Mouse (Mus musculus) forebrain, embryonic 15.5 days (tissue): ENCODE results near the gene Muc3. TPM values are rescaled to one million over a fixed set of nuclear protein-coding genes. Genes with fewer than 3 reads are reported as not detected.
A peak's percentile ranks its signal among the peaks of the same experiment; 100 is the strongest.
"Not testable (repeated sequence)": the region's sequence is repeated elsewhere in the genome, so short reads cannot be mapped to it uniquely, and the experiment has no call there.

Experiments
- ATAC-seq: fragments of 200-750 bp; cut with Nextera tagmentation; replicated peaks from 2 replicates; pipeline ENCODE4 v1.8.0; 2017; ENCODE audit warnings: mild to moderate bottlenecking, moderate TSS enrichment, moderate library complexity
- H3K27ac ChIP-seq: fragments of 300-500 bp; sonication (generic); replicated peaks from 2 replicates; pipeline ENCODE4 v1.5.1; 2015; ENCODE audit warnings: mild to moderate bottlenecking, inconsistent platforms
- H3K27me3 ChIP-seq: fragments of 300-500 bp; sonication (generic); 2 replicates; pipeline ENCODE4 v1.6.1; 2015; ENCODE audit warnings: inconsistent platforms
- H3K36me3 ChIP-seq: fragments of 300-500 bp; sonication (generic); 2 replicates; pipeline ENCODE4 v1.6.1; 2015; ENCODE audit warnings: mild to moderate bottlenecking, inconsistent platforms
- H3K4me1 ChIP-seq: fragments of 300-500 bp; sonication (generic); 2 replicates; pipeline ENCODE4 v1.6.1; 2015; ENCODE audit warnings: inconsistent platforms
- H3K4me2 ChIP-seq: fragments of 300-500 bp; sonication (generic); replicated peaks from 2 replicates; pipeline ENCODE4 v1.6.1; 2015; ENCODE audit warnings: mild to moderate bottlenecking, inconsistent platforms
- H3K4me3 ChIP-seq: fragments of 300-500 bp; sonication (generic); 2 replicates; pipeline ENCODE4 v1.5.1; 2015; ENCODE audit warnings: mild to moderate bottlenecking, inconsistent platforms
- H3K9ac ChIP-seq: fragments of 300-500 bp; sonication (generic); replicated peaks from 2 replicates; pipeline ENCODE4 v1.6.1; 2015; ENCODE audit warnings: mild to moderate bottlenecking, inconsistent platforms
- H3K9me3 ChIP-seq: fragments of 300-500 bp; sonication (generic); 2 replicates; pipeline ENCODE4 v1.6.1; 2016; ENCODE audit warnings: inconsistent platforms
- WGBS: fragments of 180-500 bp; shearing (Covaris S2); methylation state at CpG from one replicate; pipeline ENCODE4 v1.1.7; 2015; ENCODE audit warnings: mixed read lengths; 5-methylcytosine and 5-hydroxymethylcytosine counted together
- polyA plus RNA-seq: library from polyadenylated mRNA; unstranded; fragments of >200 nt; fragmentation: Nextera tagmentation; extraction: Ambion mirVana; gene quantifications from 2 replicates; pipeline ENCODE4 v1.2.1, GENCODE M21; 2015

Gene Muc3
- polyA plus RNA-seq, 1 experiment from 2014 or later = not detected

DNA sequence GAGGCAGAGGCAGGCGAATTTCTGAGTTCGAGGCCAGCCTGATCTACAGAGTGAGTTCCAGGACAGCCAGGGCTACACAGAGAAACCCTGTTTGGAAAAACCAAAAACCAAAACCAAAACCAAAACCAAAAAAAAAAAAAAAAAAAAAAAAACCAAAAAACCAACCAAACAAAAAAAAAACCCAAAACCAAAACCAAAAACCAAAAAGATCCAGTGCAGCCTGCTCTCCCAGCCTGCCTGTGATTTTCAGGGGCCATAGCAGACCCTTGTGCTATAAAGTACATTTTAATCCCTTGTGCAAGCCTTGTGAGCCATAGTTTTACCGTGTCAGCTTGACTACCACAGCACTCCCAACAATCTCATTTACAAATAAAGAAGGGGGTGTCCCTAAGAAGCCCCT lies 31.1 kb downstream of the Muc3 start:
- not testable (repeated sequence) for H3K9me3 ChIP-seq, H3K27ac ChIP-seq, H3K27me3 ChIP-seq, H3K4me2 ChIP-seq, ATAC-seq, H3K36me3 ChIP-seq, H3K4me3 ChIP-seq, H3K9ac ChIP-seq
- peaks cover 23% of the 10 kb centered on the region for H3K4me1 ChIP-seq
- 93% methylated on average over 3 of the region's 3 CpGs for WGBS

DNA sequence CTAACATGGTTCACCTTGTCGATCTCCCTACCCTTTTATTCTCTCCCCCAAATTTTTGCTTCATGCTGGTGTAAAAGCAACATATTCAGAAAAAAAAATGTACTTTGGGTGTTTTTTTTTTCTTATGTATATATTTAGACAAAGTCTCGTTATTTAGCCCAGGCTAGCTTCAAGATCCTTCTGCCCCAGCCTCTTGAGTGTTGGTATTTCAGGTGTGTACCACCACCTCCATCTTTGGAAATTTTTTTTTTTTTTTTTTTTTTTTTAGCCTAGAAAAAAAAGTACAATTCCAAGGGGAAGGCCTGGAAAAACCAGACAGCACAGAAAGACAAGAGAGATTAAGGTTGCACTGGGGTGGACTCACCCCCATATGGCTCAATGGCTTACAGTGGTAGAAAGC lies 32.1 kb downstream of the Muc3 start:
- H3K9me3 ChIP-seq = no peaks in the 10 kb centered on the region
- no peak overlapping the region for H3K27ac ChIP-seq
- no peaks in the 10 kb centered on the region for H3K27me3 ChIP-seq
- no peak for ATAC-seq
- 88% methylated on average over 2 of the region's 2 CpGs for WGBS
- H3K4me3 ChIP-seq = no peak overlapping the region
- peaks cover 16% of the 10 kb centered on the region for H3K4me1 ChIP-seq
- H3K9ac ChIP-seq = no peak overlapping the region
- no peak overlapping the region for H3K4me2 ChIP-seq
- H3K36me3 ChIP-seq = no peaks in the 10 kb centered on the region

GRCm38 (mm10) chr5:137115866-137116847 lies 33.0 kb downstream of the Muc3 start, which contains the start of gene Trim56:
Gene Trim56, minus strand, starts transcription at chr5:137116209.
- no peaks in the 10 kb centered on the region for H3K27me3 ChIP-seq
- no peak for ATAC-seq
- WGBS = 14% methylated on average over 29 of the region's 29 CpGs

DNA sequence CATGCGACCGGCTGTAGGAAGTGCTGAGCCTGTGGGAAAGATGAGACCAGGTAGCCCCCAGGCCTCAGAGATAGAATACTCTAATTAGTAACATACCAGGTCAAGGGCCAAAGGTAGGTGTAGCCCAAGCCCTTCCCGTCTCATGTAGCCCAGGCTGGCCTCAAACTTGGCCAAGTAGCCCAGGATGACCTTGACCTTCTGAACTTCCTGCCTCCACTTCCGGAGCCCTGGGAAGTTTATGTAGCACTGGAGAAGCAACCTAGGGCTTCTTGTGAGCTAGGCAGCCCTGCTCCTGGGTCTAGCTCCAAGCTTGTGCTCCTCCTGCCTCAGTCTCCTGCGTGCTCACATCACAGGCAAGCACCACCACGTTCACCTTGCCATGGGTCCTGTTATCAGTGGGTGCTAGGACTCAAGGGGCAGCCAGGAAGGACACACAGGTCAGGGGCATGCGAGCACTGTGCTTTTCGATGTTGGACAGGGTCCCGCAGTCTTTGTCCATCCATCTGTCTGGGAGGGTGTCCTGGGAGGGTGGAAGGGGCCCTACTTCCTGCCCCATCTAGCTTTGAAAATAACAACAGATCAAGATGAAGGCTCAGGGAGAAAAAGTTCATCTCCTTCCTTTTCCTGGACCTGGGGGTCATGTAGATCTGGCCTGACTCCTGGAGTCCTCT lies 34.1 kb downstream of the Muc3 start:
- 91% methylated on average over 9 of the region's 9 CpGs for WGBS
- H3K4me3 ChIP-seq = no peak overlapping the region; the same call in 1 of the 2 replicates
- no peak overlapping the region for H3K27ac ChIP-seq
- no peak overlapping the region for H3K9ac ChIP-seq
- no peaks in the 10 kb centered on the region for H3K27me3 ChIP-seq
- no peaks in the 10 kb centered on the region for H3K36me3 ChIP-seq
- H3K9me3 ChIP-seq = no peaks in the 10 kb centered on the region
- H3K4me2 ChIP-seq = peak overlapping the region; percentile 54
- no peak for ATAC-seq
- H3K4me1 ChIP-seq = peaks cover 16% of the 10 kb centered on the region

More at GRCm38 (mm10) chr5:137115866-137116847, 33.0 kb downstream of the Muc3 start, which contains the start of gene Trim56:
- Histone ChIP-seq H3K9ac (peak within 1 kb of the TSS; percentile 41; the same call in 1 of the 2 replicates), H3K9me3 (no peaks in the 10 kb centered on the region), H3K4me1 (peaks cover 16% of the 10 kb centered on the region), H3K4me3 (peak within 1 kb of the TSS; percentile 43), H3K36me3 (no peaks in the 10 kb centered on the region), H3K4me2 (peak within 1 kb of the TSS; percentile 54), H3K27ac (no peak within 1 kb of the TSS)

GRCm38 (mm10) chr5:137111542-137112408 lies 37.3 kb downstream of the Muc3 start:
- 79% methylated on average over 5 of the region's 5 CpGs for WGBS

DNA sequence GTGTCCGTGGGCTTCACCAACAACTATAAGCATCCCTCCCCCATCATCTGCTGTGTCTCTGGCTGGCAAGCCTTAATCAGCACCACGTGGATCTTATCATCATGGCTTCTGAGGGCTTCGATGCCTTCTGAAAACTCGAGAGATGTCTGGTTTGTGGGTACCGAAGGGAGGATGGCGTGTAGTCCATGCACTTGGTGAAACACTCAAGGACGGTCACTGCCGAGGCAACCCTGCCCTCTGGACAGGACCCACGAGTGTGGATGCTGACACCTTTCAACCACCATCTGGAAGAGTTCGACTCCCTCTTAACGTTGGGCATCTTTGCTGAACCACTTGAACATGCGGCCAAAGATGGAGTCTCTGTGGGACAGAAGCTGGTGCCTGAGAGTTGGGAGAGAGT lies 38.3 kb downstream of the Muc3 start:
- Histone ChIP-seq H3K9ac (no peak overlapping the region), H3K27me3 (no peaks in the 10 kb centered on the region), H3K4me2 (no peak overlapping the region), H3K36me3 (no peaks in the 10 kb centered on the region), H3K9me3 (no peaks in the 10 kb centered on the region), H3K27ac (no peak overlapping the region), H3K4me3 (no peak overlapping the region), H3K4me1 (peaks cover 8% of the 10 kb centered on the region)
- WGBS = 91% methylated on average over 12 of the region's 12 CpGs
- no peak for ATAC-seq

More at GRCm38 (mm10) chr5:137111542-137112408, 37.3 kb downstream of the Muc3 start:
- H3K36me3 ChIP-seq = no peaks in the 10 kb centered on the region
- ATAC-seq = no peak
- no peak overlapping the region for H3K4me3 ChIP-seq
- no peaks in the 10 kb centered on the region for H3K9me3 ChIP-seq
- H3K9ac ChIP-seq = no peak overlapping the region
- no peak overlapping the region for H3K27ac ChIP-seq
- no peaks in the 10 kb centered on the region for H3K27me3 ChIP-seq
- H3K4me1 ChIP-seq = peaks cover 16% of the 10 kb centered on the region
- no peak overlapping the region for H3K4me2 ChIP-seq

GRCm38 (mm10) chr5:137109941-137110593 lies 39.1 kb downstream of the Muc3 start:
- Histone ChIP-seq H3K9ac (no peak overlapping the region), H3K27me3 (no peaks in the 10 kb centered on the region), H3K4me1 (peaks cover under 1% of the 10 kb centered on the region; the same call in 1 of the 2 replicates), H3K9me3 (no peaks in the 10 kb centered on the region), H3K4me3 (no peak overlapping the region), H3K27ac (no peak overlapping the region), H3K4me2 (no peak overlapping the region), H3K36me3 (no peaks in the 10 kb centered on the region)
- no peak for ATAC-seq
- 59% methylated on average over 25 of the region's 25 CpGs for WGBS

DNA sequence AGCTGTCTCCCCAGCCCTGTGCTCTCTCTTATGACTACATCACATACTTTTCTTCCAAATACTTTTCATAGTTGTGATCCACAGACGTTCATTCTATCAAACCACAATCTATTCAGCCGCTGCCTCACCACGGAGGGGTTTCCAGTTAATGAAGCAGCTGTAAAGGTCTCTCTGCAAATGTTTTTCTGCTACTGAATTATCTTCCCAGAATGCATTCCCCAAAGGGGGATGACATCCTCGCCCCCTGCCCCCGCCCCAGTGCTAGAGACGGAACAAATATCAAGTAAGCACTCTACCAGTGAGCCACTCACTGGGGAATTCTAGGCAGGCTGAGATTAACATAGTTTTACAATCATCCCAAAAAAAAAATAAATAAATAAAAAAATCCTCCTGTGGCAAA lies 41.0 kb downstream of the Muc3 start:
- WGBS = 61% methylated on average over 6 of the region's 6 CpGs

GRCm38 (mm10) chr5:137107670-137108069 lies 41.5 kb downstream of the Muc3 start:
- H3K4me1 ChIP-seq = no peaks in the 10 kb centered on the region
- no peak overlapping the region for H3K27ac ChIP-seq
- H3K27me3 ChIP-seq = no peaks in the 10 kb centered on the region
- no peak overlapping the region for H3K4me2 ChIP-seq
- 81% methylated on average over 8 of the region's 8 CpGs for WGBS
- no peaks in the 10 kb centered on the region for H3K36me3 ChIP-seq
- H3K9me3 ChIP-seq = no peaks in the 10 kb centered on the region
- no peak for ATAC-seq
- H3K4me3 ChIP-seq = no peak overlapping the region
- H3K9ac ChIP-seq = no peak overlapping the region

More for the DNA sequence above, 41.0 kb downstream of the Muc3 start:
- H3K27ac ChIP-seq = no peak overlapping the region
- no peaks in the 10 kb centered on the region for H3K9me3 ChIP-seq
- no peaks in the 10 kb centered on the region for H3K27me3 ChIP-seq
- no peak for ATAC-seq
- H3K4me2 ChIP-seq = no peak overlapping the region
- H3K36me3 ChIP-seq = no peaks in the 10 kb centered on the region
- no peak overlapping the region for H3K9ac ChIP-seq
- H3K4me1 ChIP-seq = no peaks in the 10 kb centered on the region
- H3K4me3 ChIP-seq = no peak overlapping the region

DNA sequence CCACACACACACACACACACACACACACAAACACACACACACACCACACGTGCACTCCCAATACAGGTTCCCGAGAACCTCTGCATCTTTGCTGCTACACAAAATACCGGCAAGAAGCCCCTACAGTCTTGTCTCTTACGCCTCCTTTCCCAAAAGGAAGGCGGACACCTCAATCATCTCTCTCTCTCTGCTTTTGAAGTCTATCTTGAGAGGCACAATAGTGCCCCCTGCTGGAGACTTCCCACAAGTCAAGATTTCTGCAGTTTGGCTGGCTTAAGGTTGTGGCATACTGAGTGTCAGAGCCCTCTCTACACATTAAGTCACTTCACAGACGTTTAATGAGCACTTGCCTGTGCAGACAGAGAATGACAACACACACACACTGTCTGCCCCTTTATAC lies 42.1 kb downstream of the Muc3 start:
- ATAC-seq = peak; percentile 41; the same call in 1 of the 2 replicates
- H3K9me3 ChIP-seq = no peaks in the 10 kb centered on the region
- H3K4me1 ChIP-seq = no peaks in the 10 kb centered on the region
- H3K4me2 ChIP-seq = no peak overlapping the region
- no peak overlapping the region for H3K27ac ChIP-seq
- H3K36me3 ChIP-seq = no peaks in the 10 kb centered on the region
- 4% methylated on average over 6 of the region's 6 CpGs for WGBS
- no peak overlapping the region for H3K9ac ChIP-seq
- no peak overlapping the region for H3K4me3 ChIP-seq
- H3K27me3 ChIP-seq = no peaks in the 10 kb centered on the region

GRCm38 (mm10) chr5:137106434-137106833 lies 42.7 kb downstream of the Muc3 start:
- Histone ChIP-seq H3K36me3 (no peaks in the 10 kb centered on the region), H3K27ac (no peak overlapping the region), H3K4me2 (no peak overlapping the region), H3K9me3 (no peaks in the 10 kb centered on the region), H3K9ac (no peak overlapping the region), H3K4me3 (no peak overlapping the region), H3K4me1 (no peaks in the 10 kb centered on the region), H3K27me3 (no peaks in the 10 kb centered on the region)
- ATAC-seq = no peak
- 79% methylated on average over 4 of the region's 4 CpGs for WGBS
